Mouse (Mus musculus) layer of hippocampus, adult 11-12 months (tissue): ENCODE results near the gene Gng7.
A peak's percentile ranks its signal among the peaks of the same experiment; 100 is the strongest.
"Not testable (repeated sequence)": the region's sequence is repeated elsewhere in the genome, so short reads cannot be mapped to it uniquely, and the experiment has no call there.

Source experiments
- DNase-seq: peaks from one replicate; pipeline ENCODE4 v3.0.0; 2022; ENCODE audit warnings: low spot score

Gene Gng7

GRCm38 (mm10) chr10:80994621-80995020 lies 20.1 kb downstream of the Gng7 start:
- no peak for DNase-seq

GRCm38 (mm10) chr10:80993276-80993675 lies 21.5 kb downstream of the Gng7 start:
- no peak for DNase-seq

GRCm38 (mm10) chr10:80991945-80992344 lies 22.8 kb downstream of the Gng7 start:
- DNase-seq: no peak

- DNase-seq: no peak
Measured at GRCm38 (mm10) chr10:80991007-80991406, 23.7 kb downstream of the Gng7 start.

- DNase-seq: no peak
Measured at GRCm38 (mm10) chr10:80990406-80990805, 24.3 kb downstream of the Gng7 start.

GRCm38 (mm10) chr10:80989854-80990253 lies 24.9 kb downstream of the Gng7 start:
- DNase-seq: not testable (repeated sequence)

GRCm38 (mm10) chr10:80989446-80989845 lies 25.3 kb downstream of the Gng7 start:
- DNase-seq: no peak

GRCm38 (mm10) chr10:80987709-80988441 lies 26.9 kb downstream of the Gng7 start:
- peak; percentile 79 for DNase-seq

- no peak for DNase-seq
Measured at GRCm38 (mm10) chr10:80986754-80987153, 28.0 kb downstream of the Gng7 start.

- no peak for DNase-seq
Measured at GRCm38 (mm10) chr10:80985970-80986701, 28.6 kb downstream of the Gng7 start.

GRCm38 (mm10) chr10:80985241-80985969 lies 29.3 kb downstream of the Gng7 start:
- no peak for DNase-seq

- no peak for DNase-seq
Measured at GRCm38 (mm10) chr10:80984223-80984622, 30.5 kb downstream of the Gng7 start.

GRCm38 (mm10) chr10:80982381-80982780 lies 32.4 kb downstream of the Gng7 start:
- no peak for DNase-seq

GRCm38 (mm10) chr10:80981564-80982112 lies 33.1 kb downstream of the Gng7 start:
- no peak for DNase-seq

- no peak for DNase-seq
Measured at GRCm38 (mm10) chr10:80975478-80975877, 39.3 kb downstream of the Gng7 start.

- DNase-seq: no peak
Measured at GRCm38 (mm10) chr10:80973722-80974121, 41.0 kb downstream of the Gng7 start.

GRCm38 (mm10) chr10:80972071-80972987 lies 42.4 kb downstream of the Gng7 start:
- no peak for DNase-seq

- no peak for DNase-seq
Measured at GRCm38 (mm10) chr10:80971533-80971932, 43.2 kb downstream of the Gng7 start.

GRCm38 (mm10) chr10:80970159-80970558 lies 44.6 kb downstream of the Gng7 start:
- no peak for DNase-seq

GRCm38 (mm10) chr10:80969298-80969697 lies 45.4 kb downstream of the Gng7 start:
- no peak for DNase-seq

- DNase-seq: no peak
Measured at GRCm38 (mm10) chr10:80968106-80968505, 46.6 kb downstream of the Gng7 start.
